Mouse (Mus musculus) forebrain, postnatal 0 days (tissue): ENCODE results near the gene Rbp1. TPM values are rescaled to one million over a fixed set of nuclear protein-coding genes. Genes with fewer than 3 reads are reported as not detected.
A peak's percentile ranks its signal among the peaks of the same experiment; 100 is the strongest.

Experiments
- ATAC-seq: fragments of 200-750 bp; cut with Nextera tagmentation; 2 replicates; pipeline ENCODE4 v1.8.0; 2017; ENCODE audit warnings: mild to moderate bottlenecking, moderate library complexity
- DNase-seq: peaks from one replicate; pipeline ENCODE4 v3.0.0-alpha.2; 2015
- H3K27ac ChIP-seq: fragments of 300-500 bp; sonication (generic); 2 replicates; pipeline ENCODE4 v1.5.1; 2014; ENCODE audit warnings: low read depth, mild to moderate bottlenecking, antibody characterized with exemption, low read length, moderate library complexity, mixed read lengths
- H3K27me3 ChIP-seq: fragments of 300-500 bp; sonication (generic); 2 replicates; pipeline ENCODE4 v1.6.1; 2014; ENCODE audit warnings: mild to moderate bottlenecking, low read length, mixed read lengths; ENCODE audit not compliant: insufficient read depth
- H3K36me3 ChIP-seq: fragments of 300-500 bp; sonication (generic); 2 replicates; pipeline ENCODE4 v1.6.1; 2014; ENCODE audit warnings: mild to moderate bottlenecking, moderate library complexity; ENCODE audit not compliant: insufficient read depth
- H3K4me1 ChIP-seq: fragments of 300-500 bp; sonication (generic); 2 replicates; pipeline ENCODE4 v1.6.1; 2014; ENCODE audit warnings: antibody characterized with exemption; ENCODE audit not compliant: insufficient read depth
- H3K4me2 ChIP-seq: fragments of 300-500 bp; sonication (generic); 2 replicates; pipeline ENCODE4 v1.6.1; 2014; ENCODE audit warnings: low read depth, mild to moderate bottlenecking, moderate library complexity
- H3K4me3 ChIP-seq: fragments of 300-500 bp; sonication (generic); 2 replicates; pipeline ENCODE4 v1.5.1; 2014; ENCODE audit warnings: low read depth, low read length, mixed read lengths
- H3K9ac ChIP-seq: fragments of 300-500 bp; sonication (generic); 2 replicates; pipeline ENCODE4 v1.6.1; 2014; ENCODE audit warnings: mild to moderate bottlenecking
- H3K9me3 ChIP-seq: fragments of 300-500 bp; sonication (generic); 2 replicates; pipeline ENCODE4 v1.6.1; 2016; ENCODE audit warnings: low read length
- CTCF ChIP-seq: sonication (generic); IDR thresholded peaks from 2 replicates; pipeline ENCODE4 v1.5.1; 2016; ENCODE audit warnings: antibody characterized with exemption, control low read depth, low read depth
- WGBS: fragments of 180-500 bp; shearing (Covaris S2); extraction: QIAGEN DNeasy Blood & Tissue Kit; methylation state at CpG from one replicate; pipeline ENCODE4 v1.1.7; 2014; 5-methylcytosine and 5-hydroxymethylcytosine counted together
- polyA plus RNA-seq: library from polyadenylated mRNA; unstranded; fragments of >200 nt; fragmentation: Nextera tagmentation; extraction: Ambion mirVana; gene quantifications from 2 replicates; pipeline ENCODE4 v1.2.1, GENCODE M21; 2015
- total RNA-seq: library from RNA; depleted of rRNA; stranded (reverse); fragments of >200 nt; gene quantifications from 2 replicates; pipeline ENCODE4 v1.2.3, GENCODE M21; 2014

Rbp1 gene
- total and polyA plus RNA-seq, 2 experiments from 2014 or later = 12.9 to 32.1 TPM

- WGBS = 19% methylated on average over 4 of the region's 4 CpGs
- no peak for TF ChIP-seq CTCF
- Histone ChIP-seq H3K9ac (no peak overlapping the region), H3K4me3 (no peak overlapping the region), H3K9me3 (no peaks in the 10 kb centered on the region), H3K4me1 (peaks cover 6% of the 10 kb centered on the region; the same call in 1 of the 2 replicates), H3K27ac (no peak overlapping the region), H3K36me3 (no peaks in the 10 kb centered on the region), H3K27me3 (peaks cover 4% of the 10 kb centered on the region; the same call in 1 of the 2 replicates), H3K4me2 (no peak overlapping the region)
- no peak for DNase-seq
- ATAC-seq = no peak
These were observed 930 bp downstream of the Rbp1 start for GRCm38 (mm10) chr9:98423691-98424090.

GRCm38 (mm10) chr9:98424291-98424690 is 1.5 kb downstream of the Rbp1 start:
- DNase-seq = no peak
- WGBS = 10% methylated on average over 8 of the region's 8 CpGs
- no peaks in the 10 kb centered on the region for H3K36me3 ChIP-seq
- H3K4me1 ChIP-seq = peaks cover 12% of the 10 kb centered on the region; the same call in 1 of the 2 replicates
- no peak for TF ChIP-seq CTCF
- ATAC-seq = no peak
- peak overlapping the region; percentile 68 for H3K4me2 ChIP-seq
- H3K9me3 ChIP-seq = no peaks in the 10 kb centered on the region
- H3K27ac ChIP-seq = no peak overlapping the region
- peak overlapping the region; percentile 46 for H3K4me3 ChIP-seq
- H3K27me3 ChIP-seq = peaks cover 4% of the 10 kb centered on the region; the same call in 1 of the 2 replicates
- H3K9ac ChIP-seq = peak overlapping the region; percentile 55

- peaks cover 16% of the 10 kb centered on the region; the same call in 1 of the 2 replicates for H3K4me1 ChIP-seq
- WGBS = 1% methylated on average over 40 of the region's 42 CpGs
- no peaks in the 10 kb centered on the region for H3K36me3 ChIP-seq
- ATAC-seq = peak; percentile 76
- peaks cover 4% of the 10 kb centered on the region; the same call in 1 of the 2 replicates for H3K27me3 ChIP-seq
- no peaks in the 10 kb centered on the region for H3K9me3 ChIP-seq
- H3K4me2 ChIP-seq = peak overlapping the region; percentile 68
- DNase-seq = no peak
- TF ChIP-seq CTCF = no peak
- H3K9ac ChIP-seq = peak overlapping the region; percentile 55
- H3K4me3 ChIP-seq = peak overlapping the region; percentile 46
- H3K27ac ChIP-seq = no peak overlapping the region
These were observed 2.0 kb downstream of the Rbp1 start for GRCm38 (mm10) chr9:98424725-98425210.

GRCm38 (mm10) chr9:98425351-98425880 is 2.7 kb downstream of the Rbp1 start:
- Histone ChIP-seq H3K9me3 (no peaks in the 10 kb centered on the region), H3K4me2 (peak overlapping the region; percentile 68), H3K4me3 (peak overlapping the region; percentile 46), H3K36me3 (no peaks in the 10 kb centered on the region), H3K9ac (peak overlapping the region; percentile 55; the same call in 1 of the 2 replicates), H3K27me3 (peaks cover 4% of the 10 kb centered on the region; the same call in 1 of the 2 replicates), H3K27ac (no peak overlapping the region), H3K4me1 (peaks cover 19% of the 10 kb centered on the region; the same call in 1 of the 2 replicates)
- DNase-seq (no peak), ATAC-seq (no peak)
- 18% methylated on average over 19 of the region's 19 CpGs for WGBS
- no peak for TF ChIP-seq CTCF

- 83% methylated on average over 4 of the region's 4 CpGs for WGBS
- H3K27ac ChIP-seq = no peak overlapping the region
- no peaks in the 10 kb centered on the region for H3K36me3 ChIP-seq
- H3K4me1 ChIP-seq = peaks cover 19% of the 10 kb centered on the region; the same call in 1 of the 2 replicates
- no peak overlapping the region for H3K4me3 ChIP-seq
- peaks cover 4% of the 10 kb centered on the region; the same call in 1 of the 2 replicates for H3K27me3 ChIP-seq
- DNase-seq = no peak
- H3K4me2 ChIP-seq = no peak overlapping the region
- H3K9ac ChIP-seq = no peak overlapping the region
- no peak for ATAC-seq
- no peaks in the 10 kb centered on the region for H3K9me3 ChIP-seq
- no peak for TF ChIP-seq CTCF
These were observed 5.3 kb downstream of the Rbp1 start for GRCm38 (mm10) chr9:98427906-98428517.

- Histone ChIP-seq H3K27me3 (peaks cover 4% of the 10 kb centered on the region; the same call in 1 of the 2 replicates), H3K4me2 (no peak overlapping the region), H3K4me3 (no peak overlapping the region), H3K27ac (no peak overlapping the region), H3K4me1 (peaks cover 19% of the 10 kb centered on the region; the same call in 1 of the 2 replicates), H3K9me3 (no peaks in the 10 kb centered on the region), H3K9ac (no peak overlapping the region), H3K36me3 (no peaks in the 10 kb centered on the region)
- TF ChIP-seq CTCF = no peak
- DNase-seq (no peak), ATAC-seq (no peak)
- 55% methylated on average over 8 of the region's 8 CpGs for WGBS
These were observed 6.0 kb downstream of the Rbp1 start for GRCm38 (mm10) chr9:98428783-98429182.

GRCm38 (mm10) chr9:98429806-98430205 is 7.0 kb downstream of the Rbp1 start:
- no peak overlapping the region for H3K4me3 ChIP-seq
- 0 out of 2 replicates have a peak, but pooled peaks cover 16% of the 10 kb centered on the region for H3K4me1 ChIP-seq
- no peak overlapping the region for H3K27ac ChIP-seq
- DNase-seq = no peak
- no peaks in the 10 kb centered on the region for H3K27me3 ChIP-seq
- WGBS = 16% methylated on average over 7 of the region's 7 CpGs
- H3K4me2 ChIP-seq = no peak overlapping the region
- peak; percentile 58 for ATAC-seq
- H3K9ac ChIP-seq = no peak overlapping the region
- no peaks in the 10 kb centered on the region for H3K36me3 ChIP-seq
- no peaks in the 10 kb centered on the region for H3K9me3 ChIP-seq
- TF ChIP-seq CTCF = no peak
